Mouse (Mus musculus) spleen, adult 2 months (tissue): Measurements from ENCODE around the gene Sirt6.
"Not testable (repeated sequence)": the region's sequence is repeated elsewhere in the genome, so short reads cannot be mapped to it uniquely, and the experiment has no call there.

Experiments
- CTCF ChIP-seq: fragments of 200-500 bp; IDR thresholded peaks from 2 replicates; pipeline ENCODE4 v1.5.1; 2011; ENCODE audit warnings: mild to moderate bottlenecking, inconsistent platforms; ENCODE audit not compliant: insufficient read depth, insufficient read length, insufficient replicate concordance; ENCODE audit errors: extremely low read depth
- POLR2A ChIP-seq: fragments of 200-500 bp; IDR thresholded peaks from 2 replicates; pipeline ENCODE4 v1.6.1; 2011; ENCODE audit warnings: low read depth, low read length, inconsistent platforms

GRCm38 (mm10) chr10:81640825-81641224, 13.2 kb upstream of the Sirt6 start:
- TF ChIP-seq CTCF, POLR2A: not testable (repeated sequence)
